In the genomic region with DNA sequence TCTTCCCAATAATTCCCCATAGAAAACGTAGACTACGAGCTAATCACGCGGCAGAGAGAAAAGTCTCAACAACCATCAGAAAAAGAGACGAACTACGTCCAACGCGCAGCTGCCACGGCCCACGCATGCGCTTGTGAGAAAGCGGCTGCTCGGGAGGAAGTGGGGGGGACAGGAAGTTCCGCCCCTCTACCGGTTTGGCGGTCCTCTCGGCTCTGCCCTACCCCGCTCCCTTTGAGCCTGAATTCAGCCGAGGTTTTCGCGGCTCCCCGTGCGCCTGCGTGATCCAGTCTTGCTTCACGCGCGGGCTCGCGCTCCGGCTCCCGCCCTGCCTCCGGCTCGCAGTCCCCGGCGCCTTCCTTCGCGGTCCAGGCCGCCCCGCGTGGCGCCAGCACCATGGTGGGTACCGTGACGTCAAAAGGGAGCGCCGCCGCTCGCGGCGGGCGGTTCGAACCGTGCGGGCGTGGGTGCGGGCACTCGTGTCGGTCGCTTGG, we compare ENCODE assay signal across 8 mouse cellular contexts. TPM values are rescaled to one million over a fixed set of nuclear protein-coding genes. Genes with fewer than 3 reads are reported as not detected.
DNase-seq lines count a peak whose midpoint lies in the region; ATAC-seq lines count a peak whose summit lies in the region.

A gene (plus strand): TSS at position 173 of the 491 bp plus-strand sequence.

- peaks cover 17% of the 10 kb centered on the region for H3K36me3 ChIP-seq in hindbrain, embryonic 13.5 days

- H3K9ac ChIP-seq in hindbrain, embryonic 13.5 days, result peak within 1 kb of the TSS; percentile 87

- H3K27me3 ChIP-seq in hindbrain, embryonic 13.5 days, result no peaks in the 10 kb centered on the region

- H3K4me1 ChIP-seq in hindbrain, embryonic 13.5 days (replicated peaks), result peaks cover 24% of the 10 kb centered on the region

- no peaks in the 10 kb centered on the region for H3K9me3 ChIP-seq in hindbrain, embryonic 13.5 days

- DNase-seq in NIH3T3 (ENCODE audit: low read depth), result peak; percentile 96
- DNase-seq in cerebellum, postnatal 10 days, result peak; percentile 93 to 95
- peak; percentile 85 to 88 for DNase-seq in frontal cortex, postnatal 14 days (ENCODE audit: low spot score in 2 of 2)
- DNase-seq in layer of hippocampus, postnatal 25 days (ENCODE audit: extremely low spot score in 1 of 2, low spot score in 1 of 2), result peak; percentile 78 to 98
- DNase-seq in lung, postnatal 25 days (ENCODE audit: low spot score), result peak; percentile 94
- peak; percentile 94 for DNase-seq in retina, embryonic 14.5 days (ENCODE audit: low spot score)
- peak; percentile 92 for DNase-seq in thymus, postnatal 4 days

- peak within 1 kb of the TSS; percentile 88 for H3K4me2 ChIP-seq in hindbrain, embryonic 13.5 days

- peak; percentile 97 for ATAC-seq in hindbrain, embryonic 13.5 days (ENCODE audit: low FRiP score)

- under 1% methylated on average over 58 of the region's 58 CpGs for WGBS in hindbrain, embryonic 13.5 days

- H3K27ac ChIP-seq in hindbrain, embryonic 13.5 days, result peak within 1 kb of the TSS; percentile 97

- peak within 1 kb of the TSS; percentile 76 for H3K4me3 ChIP-seq in hindbrain, embryonic 13.5 days

RNA-seq across cellular contexts. Expression of the gene that starts here (rescaled TPM):
- polyA plus RNA-seq in hindbrain, embryonic 13.5 days (2015; fragmentation: Nextera tagmentation; extraction: Ambion mirVana), result 112 and 117 TPM in 2 replicates
- 10 to 100 TPM; 18.1 to 19.3 TPM for total RNA-seq in layer of hippocampus, postnatal 25 days (2021)

Comparison
In these comparisons a context has a peak if more than half of its experiments do, and no peak if none do; other contexts are left out.
1. Peak in every context shown above with its lines: DNase-seq, ATAC-seq, H3K4me3 ChIP-seq and H3K27ac ChIP-seq.